Mouse (Mus musculus): ENCODE measurements at regions not wholly inside any gene's neighbourhood (a gene's known extent, or its start where the extent isn't known, plus 50 kb on each side); places are given as distances from the start of the nearest gene placed in this dataset.
A peak's percentile ranks its signal among the peaks of the same experiment; 100 is the strongest.

DNA sequence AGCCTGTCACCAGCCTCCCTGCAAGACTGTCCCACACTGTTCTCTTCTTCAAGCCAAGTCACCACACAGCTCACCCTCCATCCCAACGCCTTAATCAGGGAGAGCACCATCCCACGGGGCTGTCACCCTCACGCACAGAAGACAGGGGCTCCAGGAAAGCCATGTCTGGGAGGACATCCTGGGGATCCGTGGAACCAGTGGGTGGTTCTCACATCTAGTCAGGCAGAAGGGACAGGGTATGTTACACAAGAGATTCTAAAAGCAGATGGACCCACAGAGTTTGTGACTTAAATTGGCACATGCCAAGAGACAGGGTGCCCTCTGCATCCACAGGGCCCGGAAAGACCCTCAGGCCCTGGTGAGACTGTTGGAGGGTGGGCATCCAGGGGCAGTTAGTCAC is 101.0 kb upstream of the Thy1 start:
- Histone ChIP-seq H3K27me3 (ENCODE audit: control insufficient read depth, insufficient read depth, low read length) (no peaks in the 10 kb centered on the region), H3K4me1 (ENCODE audit: control insufficient read depth, insufficient read depth, low read length) (peaks cover 19% of the 10 kb centered on the region), H3K4me2 (ENCODE audit: low read depth, low read length) (no peak overlapping the region), H3K9me3 (replicated peaks; ENCODE audit: control insufficient read depth, low read length) (no peaks in the 10 kb centered on the region), H3K27ac (ENCODE audit: low read length) (no peak overlapping the region), H3K36me3 (ENCODE audit: control insufficient read depth, insufficient read depth) (no peaks in the 10 kb centered on the region), H3K4me3 (ENCODE audit: low read length) (no peak overlapping the region), H3K9ac (ENCODE audit: low read length) (no peak overlapping the region)
- ATAC-seq (replicated peaks; ENCODE audit: extremely low read depth, insufficient read depth, low FRiP score): no peak
- WGBS: 71% methylated on average over 5 of the region's 5 CpGs

DNA sequence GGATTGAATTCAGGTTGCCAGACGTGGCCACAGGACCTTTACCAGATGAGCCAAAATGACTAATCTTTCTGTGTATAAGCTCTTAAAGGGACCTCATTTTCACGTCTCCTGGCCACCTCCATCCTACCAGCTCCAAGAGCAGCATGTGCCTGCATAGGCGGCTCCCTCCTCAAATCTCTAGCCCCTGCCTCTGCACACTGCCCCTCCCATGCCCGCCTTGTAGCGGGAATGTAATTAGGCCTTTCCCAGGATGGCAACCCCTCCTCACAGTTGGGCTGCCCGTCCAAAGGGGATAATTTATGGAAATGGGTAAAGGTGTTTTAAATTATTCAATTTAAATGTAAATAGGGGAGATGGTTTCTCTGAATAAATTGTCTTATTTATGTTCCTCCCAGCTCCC is 99.7 kb upstream of the Thy1 start:
- WGBS: 58% methylated on average over 6 of the region's 6 CpGs

DNA sequence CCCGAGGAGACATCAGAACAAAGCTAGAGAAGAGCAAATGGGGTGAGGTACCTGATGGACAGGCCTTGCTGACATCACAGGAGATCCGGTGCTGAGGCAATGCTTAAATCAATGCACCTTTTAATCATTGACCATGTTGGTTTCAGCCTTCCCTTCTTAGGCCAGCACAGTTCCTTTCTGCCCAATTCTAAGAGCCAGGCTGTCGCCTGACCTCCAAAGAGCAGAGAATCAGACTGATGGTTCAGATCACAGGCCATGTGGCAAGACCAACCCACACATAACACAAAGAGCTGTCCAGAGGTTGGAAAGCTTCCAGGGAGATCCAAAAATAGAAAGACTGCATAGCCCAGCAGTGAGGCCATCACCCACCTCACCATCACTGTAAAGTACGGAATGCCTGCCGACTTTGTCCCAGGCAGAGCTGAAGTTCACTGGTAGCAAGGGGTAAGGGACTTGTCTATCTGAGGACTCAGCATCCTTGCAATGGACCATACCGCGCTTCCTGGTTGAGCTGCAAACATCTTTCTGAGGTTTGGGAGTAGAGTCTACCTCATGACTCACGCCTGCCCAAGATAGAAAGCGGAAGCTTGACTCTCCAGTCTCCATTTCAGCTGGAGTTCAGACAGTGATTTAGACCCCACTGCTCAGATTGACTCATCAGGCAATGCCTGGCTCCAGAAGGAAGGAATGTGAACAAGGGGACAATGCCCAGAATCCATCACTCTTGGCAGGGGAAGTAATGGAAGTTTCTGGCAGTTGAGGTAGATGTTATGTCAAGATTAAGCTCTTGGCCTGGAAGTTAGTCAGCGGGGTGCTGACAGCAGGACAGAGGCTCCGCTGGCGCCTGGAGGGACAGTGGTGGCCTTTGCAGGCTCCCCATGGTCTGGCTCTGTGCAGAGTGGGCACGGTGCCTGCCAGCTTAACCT is 98.1 kb upstream of the Thy1 start:
- Histone ChIP-seq H3K9ac (ENCODE audit: low read length) (peak overlapping the region; percentile 21), H3K4me3 (ENCODE audit: low read length) (no peak overlapping the region), H3K4me2 (ENCODE audit: low read depth, low read length) (peak overlapping the region; percentile 33), H3K4me1 (ENCODE audit: control insufficient read depth, insufficient read depth, low read length) (peaks cover 19% of the 10 kb centered on the region), H3K27me3 (ENCODE audit: control insufficient read depth, insufficient read depth, low read length) (no peaks in the 10 kb centered on the region), H3K36me3 (ENCODE audit: control insufficient read depth, insufficient read depth) (no peaks in the 10 kb centered on the region), H3K27ac (ENCODE audit: low read length) (peak overlapping the region; percentile 84), H3K9me3 (replicated peaks; ENCODE audit: control insufficient read depth, low read length) (no peaks in the 10 kb centered on the region)
- peak; percentile 86 for ATAC-seq (replicated peaks; ENCODE audit: extremely low read depth, insufficient read depth, low FRiP score)
- 32% methylated on average over 13 of the region's 13 CpGs for WGBS

More for the DNA sequence above, 99.7 kb upstream of the Thy1 start:
- no peak for ATAC-seq (replicated peaks; ENCODE audit: extremely low read depth, insufficient read depth, low FRiP score)
- Histone ChIP-seq H3K9ac (ENCODE audit: low read length) (no peak overlapping the region), H3K27ac (ENCODE audit: low read length) (no peak overlapping the region), H3K4me2 (ENCODE audit: low read depth, low read length) (no peak overlapping the region), H3K4me1 (ENCODE audit: control insufficient read depth, insufficient read depth, low read length) (peaks cover 19% of the 10 kb centered on the region), H3K9me3 (replicated peaks; ENCODE audit: control insufficient read depth, low read length) (no peaks in the 10 kb centered on the region), H3K4me3 (ENCODE audit: low read length) (no peak overlapping the region), H3K36me3 (ENCODE audit: control insufficient read depth, insufficient read depth) (no peaks in the 10 kb centered on the region), H3K27me3 (ENCODE audit: control insufficient read depth, insufficient read depth, low read length) (no peaks in the 10 kb centered on the region)

DNA sequence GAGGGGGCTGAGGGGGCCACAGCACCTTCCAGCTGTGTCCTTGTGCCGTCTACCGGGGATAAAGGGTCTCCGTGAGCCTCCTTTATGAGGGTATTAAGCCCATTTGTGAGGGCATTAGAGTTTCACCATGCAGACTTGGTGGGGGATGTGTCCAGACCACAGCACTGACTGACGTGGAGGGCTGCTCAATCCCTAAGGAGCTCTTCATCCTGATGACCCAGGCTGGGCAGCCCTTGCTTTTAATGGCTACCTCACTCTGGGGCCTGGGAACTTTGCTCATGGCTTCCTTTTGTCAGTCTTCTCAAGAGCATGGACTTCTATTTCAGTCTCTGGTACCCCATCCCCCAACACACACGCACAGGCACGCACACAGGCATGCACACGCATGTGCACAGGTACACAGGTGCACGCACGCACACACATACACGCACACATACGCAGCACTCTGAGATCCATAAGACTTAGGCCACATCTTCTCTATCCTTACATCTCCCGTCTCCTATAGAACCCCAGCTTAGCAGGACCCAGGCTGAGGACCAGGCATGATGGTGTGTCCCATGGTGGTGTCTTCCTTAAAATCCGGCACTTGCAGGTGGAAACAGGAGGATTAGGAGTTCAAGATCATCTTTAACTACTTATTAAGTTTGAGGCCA is 97.1 kb upstream of the Thy1 start:
- no peak overlapping the region for H3K4me2 ChIP-seq (ENCODE audit: low read depth, low read length)

DNA sequence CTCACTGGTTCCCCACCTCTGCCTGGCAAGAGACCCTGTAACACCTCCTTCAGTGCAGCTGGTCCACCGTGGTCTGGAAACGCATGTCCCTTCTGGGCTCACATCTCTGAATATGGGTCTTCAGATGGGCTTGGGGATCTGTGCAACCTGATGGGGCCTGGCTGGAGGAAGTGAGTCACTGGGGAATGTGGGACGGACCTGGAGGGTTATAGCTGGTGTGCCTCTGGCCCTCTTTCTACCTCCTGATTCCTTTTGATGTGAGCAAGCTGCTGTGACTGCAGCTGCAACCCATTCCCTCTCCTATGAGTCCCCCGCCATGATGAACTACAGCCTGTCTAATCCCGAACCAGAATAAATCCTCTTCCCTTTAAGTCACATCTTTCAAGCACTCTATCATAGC is 96.1 kb upstream of the Thy1 start:
- Histone ChIP-seq H3K4me3 (ENCODE audit: low read length) (no peak overlapping the region), H3K4me2 (ENCODE audit: low read depth, low read length) (no peak overlapping the region), H3K9me3 (replicated peaks; ENCODE audit: control insufficient read depth, low read length) (no peaks in the 10 kb centered on the region), H3K4me1 (ENCODE audit: control insufficient read depth, insufficient read depth, low read length) (peaks cover 19% of the 10 kb centered on the region), H3K9ac (ENCODE audit: low read length) (no peak overlapping the region), H3K27me3 (ENCODE audit: control insufficient read depth, insufficient read depth, low read length) (no peaks in the 10 kb centered on the region), H3K27ac (ENCODE audit: low read length) (no peak overlapping the region), H3K36me3 (ENCODE audit: control insufficient read depth, insufficient read depth) (no peaks in the 10 kb centered on the region)
- no peak for ATAC-seq (replicated peaks; ENCODE audit: extremely low read depth, insufficient read depth, low FRiP score)
- WGBS: 72% methylated on average over 5 of the region's 5 CpGs

More for the DNA sequence above, 97.1 kb upstream of the Thy1 start:
- Histone ChIP-seq H3K27ac (ENCODE audit: low read length) (peak overlapping the region; percentile 84), H3K4me3 (ENCODE audit: low read length) (no peak overlapping the region), H3K9ac (ENCODE audit: low read length) (no peak overlapping the region), H3K4me1 (ENCODE audit: control insufficient read depth, insufficient read depth, low read length) (peaks cover 19% of the 10 kb centered on the region), H3K9me3 (replicated peaks; ENCODE audit: control insufficient read depth, low read length) (no peaks in the 10 kb centered on the region), H3K36me3 (ENCODE audit: control insufficient read depth, insufficient read depth) (no peaks in the 10 kb centered on the region), H3K27me3 (ENCODE audit: control insufficient read depth, insufficient read depth, low read length) (no peaks in the 10 kb centered on the region)
- ATAC-seq (replicated peaks; ENCODE audit: extremely low read depth, insufficient read depth, low FRiP score): no peak
- 82% methylated on average over 13 of the region's 13 CpGs for WGBS

DNA sequence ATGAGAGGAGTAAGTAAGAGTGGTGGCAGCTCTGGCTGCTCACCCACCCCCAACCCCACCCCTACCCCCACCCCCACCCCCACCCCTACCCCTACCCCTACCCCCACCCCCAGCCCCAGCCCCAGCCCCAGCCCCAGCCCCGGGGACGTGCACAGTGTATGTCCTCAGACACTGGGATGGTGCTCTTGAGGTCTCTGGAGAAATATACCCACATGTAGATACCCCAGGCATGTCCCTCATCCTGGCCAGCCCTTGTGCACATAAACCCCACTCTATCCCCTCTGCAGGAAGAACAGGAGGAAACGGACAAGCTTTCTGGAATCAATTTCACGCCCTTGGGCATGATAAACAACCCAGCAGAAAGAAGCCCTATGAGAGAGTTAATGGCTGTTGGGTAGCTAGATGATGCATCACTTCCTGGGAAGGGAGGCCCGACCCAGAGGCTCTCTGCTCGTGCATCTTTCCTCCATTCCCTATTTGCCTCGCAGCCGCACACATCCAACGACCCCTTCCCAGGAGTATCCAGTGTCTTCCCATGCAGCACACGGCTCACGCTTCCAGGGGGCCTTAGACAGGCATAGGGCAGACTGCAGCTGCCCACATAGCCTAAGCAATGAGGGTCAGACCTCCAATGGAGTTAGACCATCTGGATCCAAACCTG is 95.6 kb upstream of the Thy1 start:
- ATAC-seq (replicated peaks; ENCODE audit: extremely low read depth, insufficient read depth, low FRiP score): no peak
- Histone ChIP-seq H3K9ac (ENCODE audit: low read length) (no peak overlapping the region), H3K27me3 (ENCODE audit: control insufficient read depth, insufficient read depth, low read length) (no peaks in the 10 kb centered on the region), H3K9me3 (replicated peaks; ENCODE audit: control insufficient read depth, low read length) (no peaks in the 10 kb centered on the region), H3K4me1 (ENCODE audit: control insufficient read depth, insufficient read depth, low read length) (peaks cover 19% of the 10 kb centered on the region), H3K4me3 (ENCODE audit: low read length) (no peak overlapping the region), H3K36me3 (ENCODE audit: control insufficient read depth, insufficient read depth) (no peaks in the 10 kb centered on the region), H3K4me2 (ENCODE audit: low read depth, low read length) (no peak overlapping the region), H3K27ac (ENCODE audit: low read length) (no peak overlapping the region)
- WGBS: 65% methylated on average over 11 of the region's 11 CpGs

DNA sequence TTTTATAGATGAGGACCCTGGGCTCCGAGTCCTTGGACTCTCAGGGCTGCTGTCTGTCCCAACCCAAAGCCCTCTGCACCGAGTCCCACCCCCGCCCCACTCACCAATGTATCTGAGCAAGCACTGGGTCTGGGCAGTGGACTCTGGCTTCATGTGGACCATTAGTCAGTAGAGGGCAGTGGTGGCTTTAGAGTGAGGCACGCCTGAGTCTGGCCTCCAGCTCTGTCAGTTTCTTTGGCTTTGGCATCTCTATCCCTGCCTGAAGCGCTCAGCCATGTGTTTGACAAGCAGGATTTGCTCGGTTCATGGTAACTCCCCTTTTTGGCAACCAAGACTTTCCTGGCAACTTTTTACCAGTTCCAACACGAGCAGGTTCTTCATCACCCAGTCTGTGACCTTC is 90.1 kb upstream of the Thy1 start:
- no peaks in the 10 kb centered on the region for H3K9me3 ChIP-seq (replicated peaks; ENCODE audit: control insufficient read depth, low read length)
- H3K4me3 ChIP-seq (ENCODE audit: low read length): no peak overlapping the region
- no peak overlapping the region for H3K9ac ChIP-seq (ENCODE audit: low read length)
- H3K27me3 ChIP-seq (ENCODE audit: control insufficient read depth, insufficient read depth, low read length): peaks cover 4% of the 10 kb centered on the region; the same call in 1 of the 2 replicates
- no peaks in the 10 kb centered on the region for H3K36me3 ChIP-seq (ENCODE audit: control insufficient read depth, insufficient read depth)
- H3K27ac ChIP-seq (ENCODE audit: low read length): no peak overlapping the region
- ATAC-seq (replicated peaks; ENCODE audit: extremely low read depth, insufficient read depth, low FRiP score): no peak
- H3K4me2 ChIP-seq (ENCODE audit: low read depth, low read length): no peak overlapping the region
- WGBS: 21% methylated on average over 7 of the region's 7 CpGs
- H3K4me1 ChIP-seq (ENCODE audit: control insufficient read depth, insufficient read depth, low read length): no peaks in the 10 kb centered on the region

DNA sequence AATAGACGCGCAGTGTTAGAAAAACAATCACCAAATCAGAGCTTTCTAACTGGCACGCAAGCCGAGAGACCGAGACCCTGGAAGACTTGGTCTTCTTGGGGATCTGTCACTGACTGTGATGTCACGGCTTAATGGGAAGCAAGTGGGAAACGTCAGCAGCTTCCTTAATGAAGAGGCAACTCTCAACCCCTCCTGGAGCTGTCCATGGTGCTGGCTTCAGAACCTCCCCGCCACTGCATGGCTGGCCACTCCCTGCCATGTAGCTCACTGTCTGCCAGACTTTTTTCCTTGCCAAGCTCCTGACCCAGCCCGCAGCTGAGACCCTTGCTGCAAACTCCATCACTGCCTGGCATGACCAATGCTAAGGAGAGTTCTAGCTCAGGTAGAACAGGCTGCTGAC is 83.6 kb upstream of the Thy1 start:
- H3K27me3 ChIP-seq (ENCODE audit: control insufficient read depth, insufficient read depth, low read length): peaks cover 4% of the 10 kb centered on the region; the same call in 1 of the 2 replicates
- no peaks in the 10 kb centered on the region for H3K9me3 ChIP-seq (replicated peaks; ENCODE audit: control insufficient read depth, low read length)
- H3K4me1 ChIP-seq (ENCODE audit: control insufficient read depth, insufficient read depth, low read length): no peaks in the 10 kb centered on the region
- H3K9ac ChIP-seq (ENCODE audit: low read length): no peak overlapping the region
- WGBS: 15% methylated on average over 9 of the region's 9 CpGs
- H3K27ac ChIP-seq (ENCODE audit: low read length): no peak overlapping the region
- H3K4me2 ChIP-seq (ENCODE audit: low read depth, low read length): no peak overlapping the region
- H3K4me3 ChIP-seq (ENCODE audit: low read length): no peak overlapping the region
- H3K36me3 ChIP-seq (ENCODE audit: control insufficient read depth, insufficient read depth): no peaks in the 10 kb centered on the region
- ATAC-seq (replicated peaks; ENCODE audit: extremely low read depth, insufficient read depth, low FRiP score): no peak

DNA sequence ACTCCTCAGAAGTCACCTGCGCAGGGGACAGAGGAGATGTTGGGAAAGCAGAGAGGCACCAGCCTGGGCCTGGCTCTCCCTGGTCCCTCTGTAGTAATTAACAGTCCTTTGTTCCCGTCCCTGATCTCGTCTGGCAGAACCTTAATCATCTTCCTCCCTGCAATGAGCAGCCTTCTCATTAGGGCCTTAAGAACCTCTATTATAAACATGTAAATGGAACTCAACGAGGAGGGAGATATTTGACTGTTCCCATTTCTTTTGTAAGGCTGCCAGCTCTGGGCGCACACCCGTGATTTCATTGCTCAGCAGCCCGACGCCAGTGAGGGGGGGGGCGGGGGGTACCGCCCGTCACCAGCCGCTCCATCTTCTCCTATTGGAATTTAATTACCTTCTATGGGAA is 81.8 kb upstream of the Thy1 start:
- no peak overlapping the region for H3K27ac ChIP-seq (ENCODE audit: low read length)
- ATAC-seq (replicated peaks; ENCODE audit: extremely low read depth, insufficient read depth, low FRiP score): no peak
- H3K9ac ChIP-seq (ENCODE audit: low read length): no peak overlapping the region
- no peaks in the 10 kb centered on the region for H3K9me3 ChIP-seq (replicated peaks; ENCODE audit: control insufficient read depth, low read length)
- H3K4me3 ChIP-seq (ENCODE audit: low read length): no peak overlapping the region
- H3K27me3 ChIP-seq (ENCODE audit: control insufficient read depth, insufficient read depth, low read length): peaks cover 4% of the 10 kb centered on the region; the same call in 1 of the 2 replicates
- no peaks in the 10 kb centered on the region for H3K4me1 ChIP-seq (ENCODE audit: control insufficient read depth, insufficient read depth, low read length)
- WGBS: 67% methylated on average over 12 of the region's 12 CpGs
- H3K4me2 ChIP-seq (ENCODE audit: low read depth, low read length): no peak overlapping the region
- no peaks in the 10 kb centered on the region for H3K36me3 ChIP-seq (ENCODE audit: control insufficient read depth, insufficient read depth)
